Mouse (Mus musculus) monocyte, adult 2 months (primary cell): ENCODE measurements around the gene Col5a3.
"Not testable (repeated sequence)": the region's sequence is repeated elsewhere in the genome, so short reads cannot be mapped to it uniquely, and the experiment has no call there.

Source experiments
- DNase-seq, 2 experiments: peaks; one replicate each; pipeline ENCODE4 v3.0.0; 2022; ENCODE audit warnings: low spot score in 2 of 2, low read depth in 1 of 2

The Col5a3 gene

GRCm38 (mm10) chr9:20814521-20815272 lies at the start of gene Col5a3:
Gene Col5a3 (minus strand): TSS chr9:20815067.
- DNase-seq, result no peak

- no peak for DNase-seq
Measured at GRCm38 (mm10) chr9:20862225-20862624, 47.4 kb upstream of the Col5a3 start.

GRCm38 (mm10) chr9:20861821-20862220 lies 47.0 kb upstream of the Col5a3 start:
- DNase-seq, result no peak

GRCm38 (mm10) chr9:20859926-20860325 lies 45.1 kb upstream of the Col5a3 start:
- DNase-seq, result no peak

GRCm38 (mm10) chr9:20857131-20857530 lies 42.3 kb upstream of the Col5a3 start:
- peak in 1 of 2 experiments; percentile 26 for DNase-seq

- DNase-seq, result no peak
Measured at GRCm38 (mm10) chr9:20850179-20850578, 35.3 kb upstream of the Col5a3 start.

- DNase-seq, result no peak
Measured at GRCm38 (mm10) chr9:20842670-20843069, 27.8 kb upstream of the Col5a3 start.

- DNase-seq, result no peak
Measured at GRCm38 (mm10) chr9:20842211-20842610, 27.3 kb upstream of the Col5a3 start.

GRCm38 (mm10) chr9:20838931-20839330 lies 24.1 kb upstream of the Col5a3 start:
- DNase-seq, result no peak

GRCm38 (mm10) chr9:20837184-20837947 lies 22.5 kb upstream of the Col5a3 start:
- no peak for DNase-seq

GRCm38 (mm10) chr9:20835431-20835954 lies 20.6 kb upstream of the Col5a3 start:
- DNase-seq, result not testable (repeated sequence)

GRCm38 (mm10) chr9:20834881-20835280 lies 20.0 kb upstream of the Col5a3 start:
- no peak for DNase-seq

- peak in 1 of 2 experiments; percentile 52 for DNase-seq
Measured at GRCm38 (mm10) chr9:20830901-20831643, 16.2 kb upstream of the Col5a3 start.

- no peak for DNase-seq
Measured at GRCm38 (mm10) chr9:20828127-20828526, 13.3 kb upstream of the Col5a3 start.

GRCm38 (mm10) chr9:20825781-20826180 lies 10.9 kb upstream of the Col5a3 start:
- DNase-seq, result no peak

- DNase-seq, result no peak
Measured at GRCm38 (mm10) chr9:20822821-20823220, 8.0 kb upstream of the Col5a3 start.

- DNase-seq, result no peak
Measured at GRCm38 (mm10) chr9:20820001-20820400, 5.1 kb upstream of the Col5a3 start.

GRCm38 (mm10) chr9:20818236-20818635 lies 3.4 kb upstream of the Col5a3 start, which contains the start of gene Rdh8:
Gene Rdh8 (plus strand): TSS chr9:20818503.
- no peak for DNase-seq

- DNase-seq, result no peak
Measured at GRCm38 (mm10) chr9:20812537-20813271, 2.2 kb downstream of the Col5a3 start.

GRCm38 (mm10) chr9:20810773-20811172 lies 4.1 kb downstream of the Col5a3 start:
- DNase-seq, result no peak

GRCm38 (mm10) chr9:20810271-20810670 lies 4.6 kb downstream of the Col5a3 start:
- DNase-seq, result no peak
